Mouse (Mus musculus) forebrain, embryonic 14.5 days (tissue): Measurements from ENCODE around the gene Zfp1. TPM values are rescaled to one million over a fixed set of nuclear protein-coding genes. Genes with fewer than 3 reads are reported as not detected.
A peak's percentile ranks its signal among the peaks of the same experiment; 100 is the strongest.

Experiments used
- ATAC-seq: fragments of 200-750 bp; cut with Nextera tagmentation; 2 replicates; pipeline ENCODE4 v1.8.0; 2017; ENCODE audit warnings: mild to moderate bottlenecking, moderate library complexity
- DNase-seq: peaks from one replicate; pipeline ENCODE4 v3.0.0-alpha.2; 2015; ENCODE audit warnings: low spot score
- H3K27ac ChIP-seq: fragments of 300-500 bp; sonication (generic); 2 replicates; pipeline ENCODE4 v1.5.1; 2014; ENCODE audit warnings: low read depth, mild to moderate bottlenecking, control low read depth, low read length, moderate library complexity
- H3K27me3 ChIP-seq: fragments of 300-500 bp; sonication (generic); replicated peaks from 2 replicates; pipeline ENCODE4 v1.6.1; 2014; ENCODE audit warnings: low read length, control low read depth, mixed read lengths; ENCODE audit not compliant: control insufficient read depth, insufficient read depth
- H3K36me3 ChIP-seq: fragments of 300-500 bp; sonication (generic); 2 replicates; pipeline ENCODE4 v1.6.1; 2014; ENCODE audit warnings: low read length, control low read depth; ENCODE audit not compliant: control insufficient read depth, insufficient read depth
- H3K4me1 ChIP-seq: fragments of 300-500 bp; sonication (generic); 2 replicates; pipeline ENCODE4 v1.6.1; 2014; ENCODE audit warnings: antibody characterized with exemption, low read length, control low read depth; ENCODE audit not compliant: control insufficient read depth, insufficient read depth
- H3K4me2 ChIP-seq: fragments of 300-500 bp; sonication (generic); 2 replicates; pipeline ENCODE4 v1.6.1; 2014; ENCODE audit warnings: mild to moderate bottlenecking, control low read depth, low read length
- H3K4me3 ChIP-seq: fragments of 300-500 bp; sonication (generic); 2 replicates; pipeline ENCODE4 v1.5.1; 2014; ENCODE audit warnings: low read depth, low read length, control low read depth
- H3K9ac ChIP-seq: fragments of 300-500 bp; sonication (generic); 2 replicates; pipeline ENCODE4 v1.6.1; 2014; ENCODE audit warnings: mild to moderate bottlenecking, low read length, control low read depth, moderate library complexity
- H3K9me3 ChIP-seq: fragments of 300-500 bp; sonication (generic); replicated peaks from 2 replicates; pipeline ENCODE4 v1.6.1; 2016; ENCODE audit warnings: low read length, control low read depth, mixed read lengths; ENCODE audit not compliant: control insufficient read depth
- WGBS: fragments of 180-500 bp; shearing (Covaris S2); extraction: QIAGEN DNeasy Blood & Tissue Kit; methylation state at CpG from one replicate; pipeline ENCODE4 v1.1.7; 2014; 5-methylcytosine and 5-hydroxymethylcytosine counted together
- microRNA-seq: library from miRNA; unstranded; fragments of <30 nt; microRNA quantifications from one replicate; pipeline ENCODE4, GENCODE M21; 2016
- polyA plus RNA-seq: library from polyadenylated mRNA; unstranded; fragments of >200 nt; fragmentation: Nextera tagmentation; extraction: Ambion mirVana; gene quantifications from 2 replicates; pipeline ENCODE4 v1.2.1, GENCODE M21; 2014

The Zfp1 gene
- polyA plus RNA-seq, 1 experiment from 2014 or later = 26.1 TPM

DNA sequence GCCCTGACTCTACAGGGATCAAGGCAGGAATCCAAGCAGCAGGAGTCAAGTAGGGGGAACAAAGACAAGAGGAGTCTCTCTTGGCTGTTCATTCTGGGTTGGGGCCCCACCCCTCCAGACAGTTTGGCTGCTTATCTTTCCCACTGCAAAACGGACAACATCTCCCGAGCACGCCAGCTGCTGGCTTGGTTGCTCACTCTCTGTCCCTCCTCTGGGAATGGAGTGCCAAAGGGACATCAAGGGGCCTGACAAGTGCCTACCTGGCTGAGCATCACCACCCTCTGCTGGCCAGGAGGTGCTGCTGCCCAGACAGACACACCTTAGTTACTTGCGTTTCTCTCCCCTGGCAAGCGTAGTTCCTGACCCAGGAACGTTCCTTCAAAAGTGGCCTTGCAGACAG lies 74.7 kb downstream of the Zfp1 start:
- Histone ChIP-seq H3K27me3 (no peaks in the 10 kb centered on the region), H3K4me1 (peaks cover 25% of the 10 kb centered on the region), H3K9ac (peak overlapping the region; percentile 58), H3K27ac (peak overlapping the region; percentile 98), H3K9me3 (no peaks in the 10 kb centered on the region), H3K4me2 (no peak overlapping the region), H3K36me3 (peaks cover 51% of the 10 kb centered on the region), H3K4me3 (no peak overlapping the region)
- 58% methylated on average over 6 of the region's 6 CpGs for WGBS
- no peak for ATAC-seq
- DNase-seq = peak; percentile 41

DNA sequence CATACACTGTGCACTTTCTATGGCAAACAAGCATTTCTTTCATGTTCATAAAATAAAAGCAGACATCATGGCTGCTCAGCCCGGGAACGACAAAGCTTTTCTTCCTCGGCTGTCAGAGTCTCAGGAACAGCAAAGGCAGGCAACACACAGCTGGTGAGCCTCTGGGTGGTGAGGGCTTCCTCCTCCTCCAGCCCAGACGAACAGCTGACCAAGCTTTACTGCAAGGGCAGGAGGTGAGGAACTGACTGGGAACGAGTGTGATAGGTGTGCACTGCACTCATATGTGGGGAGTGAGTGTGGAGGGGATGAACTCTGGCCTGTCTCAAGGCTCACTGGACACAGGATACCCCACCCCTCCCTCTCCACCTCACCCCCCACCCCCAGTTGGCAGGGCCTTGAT lies 75.7 kb downstream of the Zfp1 start:
- Histone ChIP-seq H3K4me3 (no peak overlapping the region), H3K4me2 (no peak overlapping the region), H3K36me3 (peaks cover 40% of the 10 kb centered on the region), H3K4me1 (peaks cover 25% of the 10 kb centered on the region), H3K27me3 (no peaks in the 10 kb centered on the region), H3K9me3 (no peaks in the 10 kb centered on the region), H3K27ac (no peak overlapping the region; the same call in 1 of the 2 replicates), H3K9ac (no peak overlapping the region)
- 61% methylated on average over 5 of the region's 5 CpGs for WGBS
- DNase-seq (no peak), ATAC-seq (no peak)

DNA sequence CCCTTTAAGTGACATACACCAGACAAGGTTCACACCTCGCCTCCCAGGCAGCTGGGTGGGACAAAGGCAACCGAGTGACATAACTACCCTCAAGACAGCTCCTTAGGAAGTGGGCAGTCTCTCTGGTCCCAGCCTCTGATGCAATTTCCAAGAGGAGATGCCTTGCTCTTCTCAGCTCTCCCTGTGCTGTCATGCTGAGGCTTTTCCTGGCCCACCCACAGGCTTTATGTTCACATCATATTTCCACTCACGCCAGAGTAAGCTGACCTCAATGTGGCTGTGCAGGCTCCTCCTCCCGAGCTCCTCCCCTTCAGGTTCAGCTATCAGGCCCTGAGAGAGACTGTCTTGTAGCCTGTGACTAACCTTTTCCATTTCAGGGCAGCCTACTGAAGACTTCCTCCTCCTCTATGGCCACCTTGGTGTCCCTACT lies 76.9 kb downstream of the Zfp1 start:
- DNase-seq (no peak), ATAC-seq (no peak)
- peaks cover 25% of the 10 kb centered on the region for H3K4me1 ChIP-seq
- no peak overlapping the region for H3K4me2 ChIP-seq
- no peak overlapping the region for H3K4me3 ChIP-seq
- no peak overlapping the region for H3K9ac ChIP-seq
- H3K27me3 ChIP-seq = no peaks in the 10 kb centered on the region
- WGBS = 81% methylated on average over 4 of the region's 4 CpGs
- no peak overlapping the region for H3K27ac ChIP-seq
- peaks cover 29% of the 10 kb centered on the region for H3K36me3 ChIP-seq
- no peaks in the 10 kb centered on the region for H3K9me3 ChIP-seq

Small RNA genes within 50 kb of the gene (microRNA-seq; reads per million reads assigned to microRNA genes)
- not detected for gene Mir7076

Other genes starting within 250 kb of the Zfp1 start
- 0.23 TPM in 1 of 2 replicates, not detected in the other for gene Fa2h, start 249.6 kb upstream of the Zfp1 start, polyA plus RNA-seq
- gene Wdr59, start 121.3 kb upstream of the Zfp1 start, polyA plus RNA-seq = 2.9 and 4.2 TPM in 2 replicates
- gene Znrf1, start 107.3 kb upstream of the Zfp1 start, polyA plus RNA-seq = 55.3 and 64.6 TPM in 2 replicates
- gene Ldhd, start 13.0 kb upstream of the Zfp1 start, polyA plus RNA-seq = 0.20 and 0.22 TPM in 2 replicates
- gene Ctrb1, start 47.6 kb downstream of the Zfp1 start, polyA plus RNA-seq = not detected in 2 replicates
- 41.2 and 44.2 TPM in 2 replicates for gene Bcar1, start 100.4 kb downstream of the Zfp1 start, polyA plus RNA-seq
- 173 and 178 TPM in 2 replicates for gene Cfdp1, start 210.9 kb downstream of the Zfp1 start, polyA plus RNA-seq
- 2.0 and 2.7 TPM in 2 replicates for gene Tmem170, start 233.3 kb downstream of the Zfp1 start, polyA plus RNA-seq